Mouse (Mus musculus): ENCODE measurements around the gene Rbbp8nl. TPM values are rescaled to one million over a fixed set of nuclear protein-coding genes. Genes with fewer than 3 reads are reported as not detected.

Rbbp8nl gene
- polyA plus RNA-seq, 1 experiment from 2014 or later = not detected

- ATAC-seq = no peak
- Histone ChIP-seq H3K4me3 (replicated peaks; ENCODE audit: low read length) (no peak overlapping the region), H3K27me3 (replicated peaks; ENCODE audit: control insufficient read depth, insufficient read depth, low read length) (no peaks in the 10 kb centered on the region; the same call in none of the 2 replicates), H3K36me3 (ENCODE audit: control insufficient read depth, insufficient read depth) (no peaks in the 10 kb centered on the region), H3K4me2 (ENCODE audit: low read length) (no peak overlapping the region), H3K4me1 (replicated peaks; ENCODE audit: control insufficient read depth, insufficient read depth, low read length) (peaks cover 23% of the 10 kb centered on the region), H3K9ac (replicated peaks; ENCODE audit: low read depth, low read length) (no peak overlapping the region), H3K27ac (ENCODE audit: low read length) (no peak overlapping the region), H3K9me3 (ENCODE audit: control insufficient read depth, low read length) (no peaks in the 10 kb centered on the region)
- WGBS = 67% methylated on average over 6 of the region's 6 CpGs
Observed at GRCm38 (mm10) chr2:180228060-180228458, 61.6 kb downstream of the Rbbp8nl start.

Small RNA genes lying within 50 kb of the gene (microRNA-seq; reads per million reads assigned to microRNA genes)
- gene Mir3091 = 0.62 reads per million

Other genes starting within 250 kb of the Rbbp8nl start
- 537 and 590 TPM in 2 replicates for gene Psma7, start 247.4 kb downstream of the Rbbp8nl start, polyA plus RNA-seq (2015; fragmentation: Nextera tagmentation; extraction: Ambion mirVana)
- gene Ss18l1, start 247.4 kb downstream of the Rbbp8nl start, polyA plus RNA-seq (2015; fragmentation: Nextera tagmentation; extraction: Ambion mirVana) = 70.1 and 73.5 TPM in 2 replicates
- 33.5 and 38.1 TPM in 2 replicates for gene Mtg2, start 219.3 kb downstream of the Rbbp8nl start, polyA plus RNA-seq (2015; fragmentation: Nextera tagmentation; extraction: Ambion mirVana)
- 1.8 and 2.4 TPM in 2 replicates for gene Hrh3, start 185.4 kb downstream of the Rbbp8nl start, polyA plus RNA-seq (2015; fragmentation: Nextera tagmentation; extraction: Ambion mirVana)
- 72.3 and 73.3 TPM in 2 replicates for gene Osbpl2, start 170.6 kb downstream of the Rbbp8nl start, polyA plus RNA-seq (2015; fragmentation: Nextera tagmentation; extraction: Ambion mirVana)
- 189 and 202 TPM in 2 replicates for gene Adrm1, start 118.4 kb downstream of the Rbbp8nl start, polyA plus RNA-seq (2015; fragmentation: Nextera tagmentation; extraction: Ambion mirVana)
- gene Lama5, start 64.0 kb downstream of the Rbbp8nl start, polyA plus RNA-seq (2015; fragmentation: Nextera tagmentation; extraction: Ambion mirVana) = 3.0 and 3.2 TPM in 2 replicates
- gene Rps21, start 32.5 kb downstream of the Rbbp8nl start, polyA plus RNA-seq (2015; fragmentation: Nextera tagmentation; extraction: Ambion mirVana) = 305 and 334 TPM in 2 replicates
- 16.1 and 18.5 TPM in 2 replicates for gene Cables2, start 16.4 kb downstream of the Rbbp8nl start, polyA plus RNA-seq (2015; fragmentation: Nextera tagmentation; extraction: Ambion mirVana)
- gene Gata5, start 44.8 kb upstream of the Rbbp8nl start, polyA plus RNA-seq (2015; fragmentation: Nextera tagmentation; extraction: Ambion mirVana) = not detected in 2 replicates
- 1.3 and 1.5 TPM in 2 replicates for gene Slco4a1, start 166.4 kb upstream of the Rbbp8nl start, polyA plus RNA-seq (2015; fragmentation: Nextera tagmentation; extraction: Ambion mirVana)
- gene Ntsr1, start 210.1 kb upstream of the Rbbp8nl start, polyA plus RNA-seq (2015; fragmentation: Nextera tagmentation; extraction: Ambion mirVana) = 13.2 and 13.4 TPM in 2 replicates

Measured in forebrain, embryonic 16.5 days (tissue).